Mouse (Mus musculus): ENCODE results near the gene Krt17.

- TF ChIP-seq TAL1 (IDR thresholded peaks at IDR 0.05; ENCODE audit: low read length) (no peak), GATA1 (IDR thresholded peaks at IDR 0.05; ENCODE audit: low read length) (no peak)
These were observed 9.0 kb upstream of the Krt17 start, which contains the start of gene Krt42 for GRCm38 (mm10) chr11:100269821-100270332.
